Mouse (Mus musculus) urinary bladder, postnatal 10 days (tissue): Measurements from ENCODE around the gene Btnl2.
"Not testable (repeated sequence)": the region's sequence is repeated elsewhere in the genome, so short reads cannot be mapped to it uniquely, and the experiment has no call there.

ENCODE experiments used
- DNase-seq: peaks from one replicate; pipeline ENCODE4 v3.0.0; 2022; ENCODE audit warnings: low spot score

Gene Btnl2

GRCm38 (mm10) chr17:34354539-34354938 lies at the start of gene Btnl2:
Gene Btnl2 (plus strand): TSS chr17:34354822.
- DNase-seq, result no peak

GRCm38 (mm10) chr17:34305380-34306030 lies 49.1 kb upstream of the Btnl2 start, which contains the start of gene H2-Eb1:
Gene H2-Eb1 (plus strand): TSS chr17:34305867.
- no peak for DNase-seq

DNA sequence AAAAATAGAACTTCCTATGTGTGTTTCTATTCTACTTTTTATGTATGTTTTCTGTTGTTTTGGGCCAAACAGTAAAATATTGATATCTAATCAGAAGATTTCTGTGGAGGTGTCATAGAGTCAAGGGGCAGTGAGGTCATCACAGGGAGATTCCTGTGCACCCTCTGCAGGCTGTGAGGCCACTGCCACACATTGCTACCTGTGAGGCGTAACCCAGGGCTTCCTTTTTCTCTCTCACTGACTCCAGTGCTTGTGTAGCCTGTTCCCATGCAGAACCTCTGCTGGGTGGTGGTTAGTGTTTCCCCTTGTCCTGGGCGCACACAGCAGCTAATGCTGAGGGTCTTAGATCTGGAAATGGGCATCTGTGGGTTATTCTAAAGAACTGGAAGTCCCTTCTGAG lies 48.2 kb upstream of the Btnl2 start:
- DNase-seq, result no peak

GRCm38 (mm10) chr17:34307216-34307615 lies 47.4 kb upstream of the Btnl2 start:
- DNase-seq, result no peak

DNA sequence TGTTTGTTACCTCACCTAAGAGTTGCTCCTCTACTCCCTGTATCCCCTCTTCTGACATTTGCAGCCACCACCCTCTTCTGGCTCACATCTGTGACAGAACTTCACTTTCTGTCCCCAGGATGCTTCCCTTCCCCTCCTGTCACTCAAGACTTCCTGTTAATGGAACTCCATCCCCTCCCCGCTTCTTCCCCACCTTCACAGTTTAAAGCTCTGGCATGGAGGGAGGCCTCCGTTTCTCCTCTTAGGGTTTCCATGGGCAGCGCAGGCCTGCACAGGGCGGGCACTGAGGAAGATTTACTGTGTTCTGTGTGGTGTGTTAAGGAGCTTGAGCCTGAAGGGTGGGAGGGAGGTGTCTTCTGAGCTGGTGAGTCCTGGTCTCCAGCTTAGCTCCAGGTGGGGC lies 46.5 kb upstream of the Btnl2 start:
- no peak for DNase-seq

- DNase-seq, result no peak
Measured at GRCm38 (mm10) chr17:34309225-34309624, 45.4 kb upstream of the Btnl2 start.

GRCm38 (mm10) chr17:34309683-34310385 lies 44.8 kb upstream of the Btnl2 start:
- no peak for DNase-seq

DNA sequence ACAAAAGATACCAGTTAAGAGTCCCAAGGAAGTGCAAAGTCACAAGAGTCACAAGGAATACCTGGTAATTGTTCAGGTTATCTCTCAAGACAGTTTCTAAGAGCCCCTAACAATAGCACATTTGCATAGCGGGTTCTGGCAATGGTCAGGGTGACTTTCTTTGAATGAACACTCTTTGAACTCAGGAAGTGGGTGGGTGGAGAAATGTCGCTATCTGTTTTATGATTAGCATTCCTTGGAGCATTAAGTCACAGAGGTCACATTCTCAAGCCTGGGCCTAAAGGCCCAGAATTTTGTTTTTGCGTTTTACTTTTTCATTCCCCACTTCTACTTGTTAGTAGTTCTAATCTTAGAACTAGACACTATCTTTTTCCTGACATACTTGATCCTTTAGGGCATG lies 44.1 kb upstream of the Btnl2 start:
- not testable (repeated sequence) for DNase-seq

GRCm38 (mm10) chr17:34312185-34312584 lies 42.4 kb upstream of the Btnl2 start:
- DNase-seq, result no peak

DNA sequence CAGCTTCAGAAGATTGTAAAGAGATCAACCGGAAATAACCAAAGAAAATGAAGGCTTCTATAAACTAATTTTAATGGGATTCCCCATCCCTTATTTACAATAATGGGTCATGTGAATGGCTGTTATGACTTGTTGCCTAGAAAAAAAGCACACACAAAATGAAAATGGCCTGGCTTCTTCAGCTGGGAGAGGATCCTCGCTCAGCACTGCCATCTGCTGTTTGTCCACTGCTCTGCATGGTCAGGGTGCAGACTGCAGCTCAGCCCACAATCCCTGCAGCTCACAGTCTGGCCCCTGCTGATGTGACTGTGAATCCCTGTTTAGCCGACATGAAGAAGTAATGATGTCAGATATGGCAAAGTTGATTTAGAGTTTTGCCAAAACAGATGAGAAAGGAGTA lies 41.2 kb upstream of the Btnl2 start:
- peak; percentile 35 for DNase-seq

DNA sequence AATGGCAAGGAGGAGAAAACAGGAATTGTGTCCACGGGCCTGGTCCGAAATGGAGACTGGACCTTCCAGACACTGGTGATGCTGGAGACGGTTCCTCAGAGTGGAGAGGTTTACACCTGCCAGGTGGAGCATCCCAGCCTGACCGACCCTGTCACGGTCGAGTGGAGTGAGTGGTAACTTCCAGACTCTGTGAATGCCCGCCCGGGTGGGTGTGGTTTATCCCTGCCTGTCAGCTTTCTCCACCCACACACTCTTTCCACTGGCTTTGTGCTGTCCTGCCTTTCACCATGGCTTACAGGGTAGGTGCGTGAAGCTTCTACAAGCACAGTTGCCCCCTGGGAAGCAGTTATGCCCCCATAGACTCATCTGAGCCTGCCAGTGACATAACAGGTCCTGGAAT lies 40.3 kb upstream of the Btnl2 start:
- DNase-seq, result no peak

- no peak for DNase-seq
Measured at GRCm38 (mm10) chr17:34315512-34315911, 39.1 kb upstream of the Btnl2 start.

GRCm38 (mm10) chr17:34316697-34317096 lies 37.9 kb upstream of the Btnl2 start:
- DNase-seq, result no peak

DNA sequence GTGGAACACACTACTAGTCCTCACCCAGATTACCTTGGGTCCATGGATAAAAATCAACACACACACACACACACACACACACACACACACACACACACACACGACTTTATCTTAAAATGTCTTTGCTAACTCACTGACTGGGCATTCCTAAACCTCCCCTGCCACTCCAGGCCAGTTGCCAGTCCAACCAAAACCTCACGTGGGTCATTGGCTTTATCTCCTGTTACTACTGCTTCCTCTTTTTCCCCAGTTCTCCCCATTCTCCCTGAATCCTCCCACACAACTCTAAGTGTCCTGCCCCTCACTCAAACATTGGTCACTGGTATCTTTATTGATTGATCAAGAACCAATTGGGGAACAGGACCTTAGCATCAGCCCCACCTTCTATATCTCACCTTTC lies 37.3 kb upstream of the Btnl2 start:
- no peak for DNase-seq

GRCm38 (mm10) chr17:34325436-34325835 lies 29.2 kb upstream of the Btnl2 start, which contains the start of gene H2-Eb2:
Gene H2-Eb2 (plus strand): TSS chr17:34325665.
- DNase-seq, result no peak

DNA sequence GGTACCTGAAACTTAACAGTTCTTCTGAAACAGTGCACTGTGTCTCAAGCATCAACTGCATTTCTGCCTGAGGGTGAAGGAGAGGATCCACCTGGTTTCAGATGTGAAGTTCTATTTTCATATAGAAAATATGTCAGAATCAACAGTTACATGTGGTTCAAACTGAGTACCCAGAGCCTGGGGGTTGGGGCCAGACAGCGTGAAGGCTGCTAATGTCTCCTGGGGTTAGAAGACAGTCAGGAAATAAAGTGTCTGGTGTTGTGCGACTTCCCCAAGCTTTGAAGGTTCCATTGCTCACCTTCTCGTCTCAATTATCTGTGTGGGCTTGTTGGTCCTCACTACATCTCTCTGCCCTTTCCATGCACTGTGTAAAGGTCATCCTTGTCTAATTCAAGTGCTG lies 28.2 kb upstream of the Btnl2 start:
- no peak for DNase-seq

DNA sequence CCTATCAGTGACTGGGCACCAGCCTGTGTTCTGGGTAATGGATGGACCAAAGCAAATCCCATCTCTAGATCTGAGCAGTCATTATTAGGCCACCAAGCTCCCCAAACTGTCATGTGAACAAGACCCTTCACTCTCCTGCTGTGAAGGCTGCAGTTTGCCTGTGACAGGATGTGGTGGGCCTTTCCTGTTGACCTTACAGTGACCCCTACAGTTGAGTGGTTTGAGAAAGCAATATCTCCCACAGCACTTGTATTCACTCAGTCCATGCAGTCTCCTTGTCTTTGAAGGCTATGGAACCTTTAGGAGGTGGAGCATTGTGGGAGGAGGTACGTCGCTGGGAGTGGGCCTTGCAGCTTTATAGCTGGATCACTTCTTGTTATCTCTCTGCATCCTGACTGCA lies 24.8 kb upstream of the Btnl2 start:
- DNase-seq, result no peak

DNA sequence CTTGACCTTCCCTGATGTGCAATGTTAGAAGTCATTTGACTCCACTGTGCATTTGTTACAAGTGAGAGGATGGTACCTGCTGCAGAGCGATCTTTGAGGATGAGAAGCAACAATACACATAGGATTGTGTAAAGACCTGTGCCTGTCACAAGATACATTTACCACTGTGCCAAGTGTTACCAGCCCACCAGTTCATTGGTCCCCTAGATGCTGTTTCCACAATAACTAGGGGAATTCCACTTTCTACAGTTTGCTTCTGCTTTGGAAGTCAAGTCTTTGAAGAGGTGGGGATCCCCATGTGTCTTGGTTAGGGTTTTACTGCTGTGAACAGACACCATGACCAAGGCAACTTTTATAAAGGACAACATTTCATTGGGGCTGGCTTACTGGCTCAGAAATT lies 23.4 kb upstream of the Btnl2 start:
- DNase-seq, result no peak

- no peak for DNase-seq
Measured at GRCm38 (mm10) chr17:34340619-34341402, 13.8 kb upstream of the Btnl2 start.

GRCm38 (mm10) chr17:34344882-34345281 lies 9.7 kb upstream of the Btnl2 start:
- DNase-seq, result no peak

GRCm38 (mm10) chr17:34345486-34345885 lies 9.1 kb upstream of the Btnl2 start:
- DNase-seq, result no peak

- no peak for DNase-seq
Measured at GRCm38 (mm10) chr17:34346041-34346440, 8.6 kb upstream of the Btnl2 start.
